Mouse (Mus musculus) ES-E14 (cell line): ENCODE data around the gene Nrn1.

Source experiments
- CHD2 ChIP-seq: IDR thresholded peaks from 2 replicates; pipeline ENCODE4 v1.6.1; 2014; ENCODE audit warnings: mild to moderate bottlenecking, low read depth, low read length, inconsistent platforms
- MAFK ChIP-seq: IDR thresholded peaks from 2 replicates; pipeline ENCODE4 v1.6.1; 2014; ENCODE audit warnings: mild to moderate bottlenecking, low read depth, low read length, inconsistent platforms; ENCODE audit not compliant: insufficient read depth

- no peak for TF ChIP-seq MAFK
- TF ChIP-seq CHD2 = no peak
Measured at GRCm38 (mm10) chr13:36728509-36728908, 6.4 kb downstream of the Nrn1 start.
